Mouse (Mus musculus) limb, embryonic 13.5 days (tissue): Measurements from ENCODE around the gene Mms22l. TPM values are rescaled to one million over a fixed set of nuclear protein-coding genes. Genes with fewer than 3 reads are reported as not detected.
"Not testable (repeated sequence)": the region's sequence is repeated elsewhere in the genome, so short reads cannot be mapped to it uniquely, and the experiment has no call there.

ENCODE experiments used
- ATAC-seq: fragments of 200-750 bp; cut with Nextera tagmentation; 2 replicates; pipeline ENCODE4 v1.8.0; 2017; ENCODE audit warnings: low read depth, moderate number of reproducible peaks, moderate TSS enrichment; ENCODE audit not compliant: low FRiP score
- H3K27ac ChIP-seq: fragments of 300-500 bp; sonication (generic); 2 replicates; pipeline ENCODE4 v1.5.1; 2015; ENCODE audit warnings: inconsistent platforms, mild to moderate bottlenecking, moderate library complexity
- H3K27me3 ChIP-seq: fragments of 300-500 bp; sonication (generic); 2 replicates; pipeline ENCODE4 v1.6.1; 2015; ENCODE audit warnings: mild to moderate bottlenecking, inconsistent platforms
- H3K36me3 ChIP-seq: fragments of 300-500 bp; sonication (generic); 2 replicates; pipeline ENCODE4 v1.6.1; 2015; ENCODE audit warnings: inconsistent platforms, mild to moderate bottlenecking, moderate library complexity
- H3K4me1 ChIP-seq: fragments of 300-500 bp; sonication (generic); 2 replicates; pipeline ENCODE4 v1.6.1; 2015; ENCODE audit warnings: inconsistent platforms
- H3K4me2 ChIP-seq: fragments of 300-500 bp; sonication (generic); replicated peaks from 2 replicates; pipeline ENCODE4 v1.6.1; 2015; ENCODE audit warnings: inconsistent platforms, mild to moderate bottlenecking, moderate library complexity
- H3K4me3 ChIP-seq: fragments of 300-500 bp; sonication (generic); 2 replicates; pipeline ENCODE4 v1.5.1; 2015; ENCODE audit warnings: moderate library complexity, mild to moderate bottlenecking, inconsistent platforms
- H3K9ac ChIP-seq: fragments of 300-500 bp; sonication (generic); 2 replicates; pipeline ENCODE4 v1.6.1; 2015; ENCODE audit warnings: mild to moderate bottlenecking, inconsistent platforms
- H3K9me3 ChIP-seq: fragments of 300-500 bp; sonication (generic); 2 replicates; pipeline ENCODE4 v1.6.1; 2016; ENCODE audit warnings: inconsistent platforms
- WGBS: fragments of 180-500 bp; shearing (Covaris S2); methylation state at CpG from one replicate; pipeline ENCODE4 v1.1.7; 2015; 5-methylcytosine and 5-hydroxymethylcytosine counted together
- polyA plus RNA-seq: library from polyadenylated mRNA; unstranded; fragments of >200 nt; fragmentation: Nextera tagmentation; extraction: Ambion mirVana; gene quantifications from 2 replicates; pipeline ENCODE4 v1.2.1, GENCODE M21; 2015

Gene Mms22l
- 27.8 and 30.9 TPM in 2 replicates for polyA plus RNA-seq

- Histone ChIP-seq H3K27me3 (no peaks in the 10 kb centered on the region), H3K9me3 (no peaks in the 10 kb centered on the region), H3K36me3 (peaks cover 9% of the 10 kb centered on the region), H3K4me1 (peaks cover 7% of the 10 kb centered on the region; the same call in 1 of the 2 replicates), H3K4me2 (peak within 1 kb of the TSS; percentile 80), H3K27ac (peak within 1 kb of the TSS; percentile 99), H3K9ac (peak within 1 kb of the TSS; percentile 97), H3K4me3 (peak within 1 kb of the TSS; percentile 88)
- under 1% methylated on average over 83 of the region's 83 CpGs for WGBS
- peak; percentile 99 for ATAC-seq
These were observed at the start of gene Mms22l for GRCm38 (mm10) chr4:24496116-24496952. TSS of gene Mms22l (plus strand) at chr4:24496451.

DNA sequence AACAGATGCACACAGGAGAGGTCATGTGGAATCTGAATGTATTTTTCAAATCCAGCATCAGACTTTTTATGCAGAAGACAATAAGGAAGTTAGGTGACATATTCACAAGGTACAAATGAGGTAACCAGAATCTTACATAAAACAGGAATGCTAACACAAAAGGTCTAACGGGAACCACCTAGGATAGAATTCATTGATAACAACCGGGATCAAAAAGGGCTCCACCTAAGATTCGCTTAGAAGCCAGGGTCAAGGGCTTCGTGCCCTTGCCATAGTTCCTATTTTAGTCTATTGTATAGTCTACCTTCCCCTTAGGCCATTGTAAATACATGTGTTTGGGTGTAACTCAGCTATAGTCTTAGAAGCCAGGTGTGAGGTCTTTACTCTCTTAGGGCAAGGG lies 12.2 kb upstream of the Mms22l start:
- not testable (repeated sequence) for H3K4me3 ChIP-seq, ATAC-seq, H3K27me3 ChIP-seq, H3K4me1 ChIP-seq, H3K27ac ChIP-seq, H3K9ac ChIP-seq, H3K36me3 ChIP-seq, H3K4me2 ChIP-seq, H3K9me3 ChIP-seq
- WGBS: 88% methylated on average over 4 of the region's 4 CpGs

- Histone ChIP-seq H3K36me3 (peaks cover 9% of the 10 kb centered on the region), H3K9ac (peak overlapping the region; percentile 97), H3K4me1 (peaks cover 7% of the 10 kb centered on the region; the same call in 1 of the 2 replicates), H3K27ac (peak overlapping the region; percentile 99; the same call in 1 of the 2 replicates), H3K9me3 (no peaks in the 10 kb centered on the region), H3K4me2 (peak overlapping the region; percentile 80), H3K27me3 (no peaks in the 10 kb centered on the region), H3K4me3 (peak overlapping the region; percentile 88)
- WGBS: under 1% methylated on average over 7 of the region's 7 CpGs
- ATAC-seq: no peak
These were observed 685 bp downstream of the Mms22l start for GRCm38 (mm10) chr4:24496953-24497319.

GRCm38 (mm10) chr4:24509195-24509594 lies 12.9 kb downstream of the Mms22l start:
- Histone ChIP-seq H3K27ac (no peak overlapping the region), H3K36me3 (peaks cover 39% of the 10 kb centered on the region), H3K9ac (no peak overlapping the region), H3K4me3 (no peak overlapping the region), H3K9me3 (no peaks in the 10 kb centered on the region), H3K27me3 (no peaks in the 10 kb centered on the region), H3K4me2 (no peak overlapping the region), H3K4me1 (no peaks in the 10 kb centered on the region)
- WGBS: 91% methylated on average over 3 of the region's 3 CpGs
- ATAC-seq: no peak

DNA sequence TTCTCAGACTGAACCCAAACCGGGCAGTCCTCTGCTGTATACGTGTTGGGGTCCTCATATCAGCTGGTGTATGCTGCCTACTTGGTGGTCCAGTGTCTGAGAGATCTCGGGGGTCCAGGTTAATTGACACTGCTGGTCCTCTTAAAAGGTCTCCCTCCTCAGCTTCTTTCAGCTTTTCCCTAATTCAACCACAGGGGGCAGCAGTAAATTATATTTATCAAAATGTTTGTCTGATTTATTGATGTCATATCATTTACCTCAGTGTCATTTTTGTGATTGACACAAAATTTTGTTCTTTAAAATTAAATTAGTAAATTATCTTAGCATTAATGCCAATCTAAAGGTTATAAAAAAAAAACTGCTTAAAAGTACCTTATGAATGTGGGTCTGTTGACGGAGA lies 40.7 kb downstream of the Mms22l start:
- no peak overlapping the region for H3K4me3 ChIP-seq
- no peaks in the 10 kb centered on the region for H3K27me3 ChIP-seq
- no peaks in the 10 kb centered on the region for H3K9me3 ChIP-seq
- no peak overlapping the region for H3K9ac ChIP-seq
- no peak for ATAC-seq
- WGBS: 90% methylated on average over 4 of the region's 4 CpGs
- H3K27ac ChIP-seq: no peak overlapping the region
- H3K36me3 ChIP-seq: peaks cover 28% of the 10 kb centered on the region
- no peak overlapping the region for H3K4me2 ChIP-seq
- no peaks in the 10 kb centered on the region for H3K4me1 ChIP-seq

DNA sequence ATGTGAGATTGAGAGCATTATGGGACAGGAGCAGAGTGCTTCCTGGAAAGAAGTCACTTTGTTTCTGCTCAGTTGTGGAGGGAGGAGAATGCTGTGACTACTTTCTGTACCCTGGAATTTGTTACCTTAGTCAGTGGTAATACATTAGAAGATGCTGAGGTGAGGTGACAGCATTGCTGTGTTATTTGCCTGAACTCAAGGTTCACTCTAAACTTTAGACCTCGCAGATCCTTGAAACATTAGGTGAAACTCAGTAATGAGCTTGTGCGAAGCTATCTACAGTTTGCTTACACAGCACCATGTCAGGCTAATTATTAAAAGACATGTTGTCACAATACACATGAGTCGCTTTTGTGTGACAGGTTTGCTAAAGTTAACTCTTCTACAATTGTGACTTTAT lies 47.2 kb downstream of the Mms22l start:
- Histone ChIP-seq H3K27ac (no peak overlapping the region), H3K4me3 (no peak overlapping the region), H3K36me3 (0 out of 2 replicates have a peak, but pooled peaks cover 6% of the 10 kb centered on the region), H3K4me2 (no peak overlapping the region), H3K27me3 (no peaks in the 10 kb centered on the region), H3K9me3 (no peaks in the 10 kb centered on the region), H3K9ac (no peak overlapping the region), H3K4me1 (no peaks in the 10 kb centered on the region)
- ATAC-seq: no peak
- whole genome bisulfite sequencing: 81% methylated on average over 3 of the region's 3 CpGs

DNA sequence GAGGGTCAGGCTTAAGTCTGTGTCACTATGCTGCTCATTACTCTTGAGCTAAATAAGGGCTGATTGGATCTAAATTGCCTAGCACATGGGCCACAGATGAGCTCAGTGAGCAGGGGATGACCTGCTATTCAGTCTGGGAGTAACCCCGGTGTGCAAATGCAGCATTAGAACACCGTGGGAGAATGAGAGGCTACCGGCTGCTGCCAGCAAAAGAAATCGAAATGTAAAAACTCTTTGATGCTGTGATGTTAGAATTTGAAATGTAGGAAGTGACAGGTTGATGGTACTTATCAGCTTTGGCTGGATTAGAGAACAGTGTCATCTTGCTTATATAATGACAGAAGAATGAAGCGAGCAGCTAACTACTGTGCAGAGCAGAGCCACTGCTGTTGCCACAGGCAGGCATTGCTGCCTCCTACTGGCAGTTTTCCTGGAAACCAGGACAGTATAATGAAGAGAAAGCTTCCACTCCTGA lies 48.5 kb downstream of the Mms22l start:
- H3K9ac ChIP-seq: no peak overlapping the region
- ATAC-seq: no peak
- no peak overlapping the region for H3K27ac ChIP-seq
- H3K27me3 ChIP-seq: no peaks in the 10 kb centered on the region
- no peaks in the 10 kb centered on the region for H3K4me1 ChIP-seq
- H3K4me2 ChIP-seq: no peak overlapping the region
- no peaks in the 10 kb centered on the region for H3K9me3 ChIP-seq
- H3K4me3 ChIP-seq: no peak overlapping the region
- 37% methylated on average over 5 of the region's 5 CpGs for WGBS
- H3K36me3 ChIP-seq: 0 out of 2 replicates have a peak, but pooled peaks cover 6% of the 10 kb centered on the region

GRCm38 (mm10) chr4:24556116-24556820 lies 60.0 kb downstream of the Mms22l start:
- ATAC-seq: peak; percentile 40; the same call in 1 of the 2 replicates
- 28% methylated on average over 6 of the region's 6 CpGs for WGBS

DNA sequence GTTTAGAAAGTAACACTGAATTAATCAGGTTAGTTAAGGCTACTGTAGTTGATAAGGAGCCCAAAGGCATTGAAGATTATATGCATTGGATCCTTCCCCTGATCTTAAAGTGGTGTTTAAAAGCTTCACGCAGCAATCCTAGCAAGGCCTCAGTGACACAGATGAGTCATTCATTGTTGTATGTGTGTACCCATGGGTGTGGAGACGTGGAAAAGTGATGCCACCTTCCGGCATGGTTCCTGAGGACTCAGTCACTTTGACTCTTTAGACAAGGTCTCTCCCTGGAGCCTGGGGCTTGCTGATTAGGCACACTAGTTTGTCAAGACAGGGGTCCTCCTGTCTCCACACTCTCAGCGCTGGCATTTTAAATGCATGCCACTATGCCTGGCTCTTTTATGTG lies 60.9 kb downstream of the Mms22l start:
- H3K4me3 ChIP-seq: no peak overlapping the region
- no peaks in the 10 kb centered on the region for H3K9me3 ChIP-seq
- H3K4me1 ChIP-seq: peaks cover 10% of the 10 kb centered on the region; the same call in 1 of the 2 replicates
- H3K4me2 ChIP-seq: no peak overlapping the region
- no peaks in the 10 kb centered on the region for H3K27me3 ChIP-seq
- 62% methylated on average over 4 of the region's 4 CpGs for WGBS
- ATAC-seq: no peak
- no peak overlapping the region for H3K27ac ChIP-seq
- no peaks in the 10 kb centered on the region for H3K36me3 ChIP-seq
- no peak overlapping the region for H3K9ac ChIP-seq

More at GRCm38 (mm10) chr4:24556116-24556820, 60.0 kb downstream of the Mms22l start:
- H3K9ac ChIP-seq: no peak overlapping the region
- no peak overlapping the region for H3K27ac ChIP-seq
- H3K4me3 ChIP-seq: no peak overlapping the region
- H3K36me3 ChIP-seq: peaks cover 5% of the 10 kb centered on the region
- H3K9me3 ChIP-seq: no peaks in the 10 kb centered on the region
- no peak overlapping the region for H3K4me2 ChIP-seq
- H3K27me3 ChIP-seq: no peaks in the 10 kb centered on the region
- peaks cover 10% of the 10 kb centered on the region; the same call in 1 of the 2 replicates for H3K4me1 ChIP-seq

DNA sequence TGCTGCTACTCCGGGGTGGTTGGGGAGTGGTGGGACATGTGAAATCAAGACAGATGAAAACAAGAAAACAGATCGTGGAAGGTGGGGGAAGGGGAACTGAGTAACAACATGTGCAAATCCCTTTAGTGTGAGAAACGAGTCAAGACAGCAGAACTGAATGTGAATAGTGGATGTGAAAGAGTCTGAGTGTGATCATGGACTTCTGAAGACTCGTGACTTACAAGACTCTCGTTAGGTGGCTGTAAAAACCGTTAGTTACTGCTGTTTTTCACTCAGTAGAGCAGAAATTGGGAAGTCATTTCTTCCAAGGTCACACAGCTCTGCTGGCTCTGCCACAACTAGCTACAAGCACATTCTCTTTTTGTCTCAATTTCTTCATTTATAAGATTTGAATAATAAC lies 71.8 kb downstream of the Mms22l start:
- Histone ChIP-seq H3K27me3 (no peaks in the 10 kb centered on the region), H3K9ac (no peak overlapping the region), H3K4me3 (no peak overlapping the region), H3K27ac (no peak overlapping the region), H3K36me3 (no peaks in the 10 kb centered on the region), H3K9me3 (no peaks in the 10 kb centered on the region), H3K4me1 (no peaks in the 10 kb centered on the region), H3K4me2 (no peak overlapping the region)
- ATAC-seq: no peak
- WGBS: 42% methylated on average over 6 of the region's 6 CpGs

DNA sequence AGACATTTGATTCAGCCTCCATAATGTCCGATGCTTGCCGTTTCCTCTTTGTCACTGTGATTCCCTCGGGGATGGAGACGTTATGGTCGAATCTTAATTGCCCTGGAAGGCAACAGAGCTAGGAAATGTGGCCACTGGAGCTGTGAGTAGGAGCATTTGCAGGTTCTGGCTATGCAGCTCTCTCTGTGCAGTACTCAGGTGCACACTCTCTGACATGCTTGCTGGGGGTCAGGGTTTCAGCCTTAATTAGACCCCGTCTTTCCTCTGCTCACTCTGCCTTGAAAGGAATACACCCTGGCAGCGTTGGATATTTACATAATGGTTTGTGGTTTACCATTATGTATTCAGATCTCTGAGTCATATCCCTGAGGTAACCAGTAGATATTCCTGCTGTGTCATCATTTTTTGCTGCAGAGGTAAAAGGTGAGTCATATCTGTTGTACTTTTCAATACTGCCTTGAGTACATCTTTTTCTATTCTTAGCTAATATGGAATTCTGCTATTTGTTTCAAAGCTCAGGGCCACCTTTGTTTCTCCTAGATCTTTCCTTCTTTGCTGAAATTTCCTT lies 72.8 kb downstream of the Mms22l start:
- no peak overlapping the region for H3K4me3 ChIP-seq
- no peaks in the 10 kb centered on the region for H3K27me3 ChIP-seq
- H3K4me2 ChIP-seq: no peak overlapping the region
- H3K27ac ChIP-seq: no peak overlapping the region
- ATAC-seq: no peak
- no peak overlapping the region for H3K9ac ChIP-seq
- WGBS: 76% methylated on average over 7 of the region's 7 CpGs
- H3K36me3 ChIP-seq: no peaks in the 10 kb centered on the region
- H3K9me3 ChIP-seq: no peaks in the 10 kb centered on the region
- no peaks in the 10 kb centered on the region for H3K4me1 ChIP-seq

DNA sequence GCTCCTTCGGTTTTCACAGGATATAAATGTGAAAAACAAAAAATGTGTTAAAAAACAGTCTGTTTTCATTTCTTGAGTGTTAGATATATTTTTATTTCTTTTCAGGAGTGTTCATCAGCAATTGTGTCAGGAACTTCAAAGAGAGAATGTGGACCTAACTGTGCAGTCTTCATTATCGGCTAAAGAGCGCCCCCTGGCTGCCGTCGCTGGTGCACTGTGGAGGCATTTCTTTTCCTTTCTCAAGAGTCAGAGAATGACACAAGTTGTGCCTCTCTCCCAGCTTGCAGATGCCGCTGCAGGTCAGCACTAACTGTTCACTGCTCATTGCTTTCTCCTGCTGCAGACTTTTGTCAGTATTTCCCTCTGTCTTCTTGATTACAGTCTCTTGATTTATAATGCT lies 78.0 kb downstream of the Mms22l start:
- H3K4me1 ChIP-seq: no peaks in the 10 kb centered on the region
- H3K27ac ChIP-seq: no peak overlapping the region
- peak; percentile 40; the same call in 1 of the 2 replicates for ATAC-seq
- H3K9ac ChIP-seq: no peak overlapping the region
- H3K36me3 ChIP-seq: peaks cover 15% of the 10 kb centered on the region
- no peak overlapping the region for H3K4me2 ChIP-seq
- no peaks in the 10 kb centered on the region for H3K27me3 ChIP-seq
- no peak overlapping the region for H3K4me3 ChIP-seq
- 22% methylated on average over 6 of the region's 6 CpGs for WGBS
- H3K9me3 ChIP-seq: no peaks in the 10 kb centered on the region
